Mouse (Mus musculus): Measurements from ENCODE around the gene Tmem30c. TPM values are rescaled to one million over a fixed set of nuclear protein-coding genes. Genes with fewer than 3 reads are reported as not detected.

Tmem30c gene
- total RNA-seq, 1 experiment from 2014 or later: not detected

DNA sequence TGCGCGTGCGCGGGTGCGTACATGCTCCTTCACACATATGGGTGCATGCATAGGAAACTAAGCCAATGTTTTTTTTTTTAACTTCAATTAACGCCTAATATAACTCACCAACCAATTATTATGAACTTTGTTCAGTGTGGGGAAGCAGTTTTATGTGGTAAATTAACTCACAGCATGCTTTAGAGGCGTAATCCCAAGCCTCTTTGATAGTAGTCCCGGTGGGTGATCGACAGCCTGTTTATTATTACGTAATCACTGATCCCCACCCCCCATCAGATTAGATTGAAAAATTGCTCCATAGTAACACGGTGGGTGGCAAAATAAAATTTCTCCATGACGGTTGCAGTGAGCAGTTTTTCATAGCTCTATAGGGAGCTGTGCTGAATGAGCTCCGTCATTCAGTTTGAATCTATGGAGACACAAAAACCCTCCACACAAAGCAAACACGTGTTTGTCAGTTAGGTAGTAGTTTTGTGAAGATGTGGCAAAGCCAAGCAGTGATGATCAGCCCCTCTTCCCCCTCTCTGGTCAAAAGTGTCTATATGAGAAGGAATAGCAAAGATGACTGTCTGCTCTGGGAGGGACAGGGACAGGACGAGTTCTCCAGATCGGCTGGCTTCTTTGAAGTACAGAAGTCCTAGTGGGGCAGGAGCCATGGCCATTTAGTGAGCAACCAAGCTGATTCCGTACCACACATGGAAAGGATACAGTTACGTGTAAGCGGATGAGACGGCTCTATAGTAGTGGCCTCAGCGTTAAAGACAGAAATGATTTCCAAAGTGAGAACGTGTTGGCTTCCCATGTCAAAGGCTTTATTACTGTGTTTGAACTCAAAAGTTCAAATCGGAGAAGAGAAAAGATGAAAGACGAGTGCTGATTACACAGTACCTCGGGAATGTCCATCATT lies 10.4 kb upstream of the Tmem30c start:
- no peak for ATAC-seq (ENCODE audit: extremely low read depth, insufficient number of reproducible peaks, low FRiP score, poor library complexity, severe bottlenecking)

DNA sequence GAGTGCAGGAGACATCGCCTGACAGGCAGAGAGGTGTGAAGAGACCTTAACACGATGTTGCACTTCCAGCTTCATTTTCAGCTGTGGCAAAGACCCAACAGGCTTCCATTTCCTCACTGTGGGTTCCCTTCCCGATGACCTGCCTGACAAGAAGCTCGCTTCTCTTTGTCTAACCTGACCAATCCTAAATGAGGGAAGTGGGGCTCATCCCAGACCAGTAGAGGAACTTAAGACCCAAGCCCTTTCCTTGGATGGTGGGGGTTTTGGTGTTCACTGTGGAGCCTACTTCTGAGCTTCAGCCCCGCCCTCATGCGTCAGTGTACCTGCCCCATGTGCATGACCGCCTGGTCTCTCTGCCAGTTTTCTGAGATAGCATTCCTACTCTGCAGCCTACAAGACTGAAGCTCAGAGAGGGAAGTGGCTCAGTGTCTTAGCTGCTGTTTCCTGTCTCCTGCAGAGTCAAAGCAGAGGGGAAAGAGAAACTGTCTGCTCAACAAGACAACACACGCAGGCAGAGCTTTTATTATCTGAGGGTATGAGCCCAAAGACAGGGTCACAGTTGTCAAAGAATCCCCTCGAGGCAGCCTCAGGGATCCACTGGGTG lies 8.9 kb upstream of the Tmem30c start:
- ATAC-seq (ENCODE audit: extremely low read depth, insufficient number of reproducible peaks, low FRiP score, poor library complexity, severe bottlenecking): no peak

DNA sequence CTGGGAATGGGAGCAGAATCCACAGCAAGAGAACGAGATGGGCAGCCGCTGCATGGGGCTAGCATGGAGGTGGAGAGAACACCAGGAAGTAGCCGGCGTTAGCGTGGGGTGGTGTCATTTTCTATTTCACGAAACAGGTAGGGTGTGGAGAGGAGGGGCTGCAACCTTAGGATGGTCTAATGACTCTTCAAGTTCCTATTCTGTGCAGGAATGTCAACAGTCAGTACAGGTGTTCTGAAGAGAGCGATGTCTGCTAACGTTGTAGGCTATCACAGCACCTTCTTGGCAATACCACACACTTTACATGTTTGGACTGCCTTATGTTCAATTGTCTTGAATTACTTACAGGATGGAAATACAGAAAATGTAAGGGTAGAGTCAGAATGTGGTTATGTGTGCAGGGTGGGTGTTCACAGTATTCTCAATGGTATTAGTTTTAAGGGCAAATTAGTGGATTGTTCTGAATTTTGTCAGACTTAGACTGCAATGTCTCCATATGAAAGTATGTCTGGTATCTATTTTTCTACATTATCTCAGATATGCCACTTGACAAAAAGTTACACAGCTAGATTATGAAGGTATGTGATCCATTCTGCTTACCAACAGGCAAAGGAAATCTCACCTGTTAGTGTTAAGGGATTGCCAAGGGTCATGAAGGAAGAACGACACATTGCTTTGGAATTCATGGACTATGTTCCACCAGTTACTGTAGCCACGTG lies 2.7 kb upstream of the Tmem30c start:
- no peak for ATAC-seq (ENCODE audit: extremely low read depth, insufficient number of reproducible peaks, low FRiP score, poor library complexity, severe bottlenecking)

DNA sequence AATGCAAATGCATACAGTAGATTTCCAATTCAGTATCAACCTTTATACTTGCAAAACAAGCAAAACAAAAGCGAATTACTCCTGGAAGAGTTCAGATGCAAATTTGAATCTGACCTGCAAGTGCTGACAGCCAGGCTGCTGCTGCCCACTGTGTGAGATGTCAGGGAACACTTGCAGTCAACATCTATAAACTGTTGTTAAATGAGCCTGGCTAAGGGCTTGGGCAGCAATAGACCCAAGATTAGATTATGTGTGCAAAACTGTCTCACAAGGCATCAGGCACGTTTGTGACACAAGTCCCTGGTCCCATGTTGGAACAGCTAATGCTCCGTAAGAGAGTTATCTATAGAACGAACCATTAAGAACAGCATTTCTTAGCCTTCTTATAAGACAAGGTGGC lies 369 bp downstream of the Tmem30c start:
- ATAC-seq (ENCODE audit: extremely low read depth, insufficient number of reproducible peaks, low FRiP score, poor library complexity, severe bottlenecking): no peak

DNA sequence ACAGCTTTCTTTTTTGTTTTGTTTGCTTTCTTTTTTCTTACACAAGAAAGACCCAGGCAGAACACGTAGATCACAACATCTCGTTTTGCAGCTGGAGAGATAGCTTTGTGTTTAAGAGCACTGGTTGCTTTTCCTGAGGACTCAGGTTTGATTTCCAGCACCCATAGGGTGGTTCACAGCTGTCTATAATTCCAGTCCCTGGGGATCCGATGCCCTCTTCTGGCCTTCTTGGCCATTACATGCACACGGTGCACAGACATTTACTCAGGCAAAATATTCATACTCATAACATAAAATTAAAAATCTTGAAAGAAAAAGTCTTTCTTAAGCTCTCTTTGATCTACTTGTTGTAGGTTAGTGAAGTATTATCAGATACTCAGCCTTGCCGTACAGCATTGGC lies 969 bp downstream of the Tmem30c start:
- no peak for ATAC-seq (ENCODE audit: extremely low read depth, insufficient number of reproducible peaks, low FRiP score, poor library complexity, severe bottlenecking)

DNA sequence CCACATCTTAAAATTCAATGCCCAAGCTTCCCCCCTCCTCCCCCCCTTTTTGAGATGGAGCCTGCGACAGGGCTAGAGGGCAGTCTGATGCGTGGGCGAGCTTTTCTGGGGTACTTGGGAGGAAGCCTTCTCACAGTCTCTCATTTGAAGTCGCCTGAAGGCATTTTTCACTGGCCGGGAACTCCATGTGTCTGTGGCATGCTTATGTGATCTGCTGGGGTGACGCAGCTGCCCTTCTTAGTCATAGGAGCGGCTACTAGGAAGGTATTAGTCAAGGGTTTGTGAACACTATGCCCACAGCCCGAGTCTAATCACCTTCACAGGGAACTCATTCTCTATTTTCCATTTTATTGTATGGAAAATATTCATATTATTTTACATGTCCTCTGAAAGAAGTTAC lies 11.2 kb downstream of the Tmem30c start:
- no peak for ATAC-seq (ENCODE audit: extremely low read depth, insufficient number of reproducible peaks, low FRiP score, poor library complexity, severe bottlenecking)

DNA sequence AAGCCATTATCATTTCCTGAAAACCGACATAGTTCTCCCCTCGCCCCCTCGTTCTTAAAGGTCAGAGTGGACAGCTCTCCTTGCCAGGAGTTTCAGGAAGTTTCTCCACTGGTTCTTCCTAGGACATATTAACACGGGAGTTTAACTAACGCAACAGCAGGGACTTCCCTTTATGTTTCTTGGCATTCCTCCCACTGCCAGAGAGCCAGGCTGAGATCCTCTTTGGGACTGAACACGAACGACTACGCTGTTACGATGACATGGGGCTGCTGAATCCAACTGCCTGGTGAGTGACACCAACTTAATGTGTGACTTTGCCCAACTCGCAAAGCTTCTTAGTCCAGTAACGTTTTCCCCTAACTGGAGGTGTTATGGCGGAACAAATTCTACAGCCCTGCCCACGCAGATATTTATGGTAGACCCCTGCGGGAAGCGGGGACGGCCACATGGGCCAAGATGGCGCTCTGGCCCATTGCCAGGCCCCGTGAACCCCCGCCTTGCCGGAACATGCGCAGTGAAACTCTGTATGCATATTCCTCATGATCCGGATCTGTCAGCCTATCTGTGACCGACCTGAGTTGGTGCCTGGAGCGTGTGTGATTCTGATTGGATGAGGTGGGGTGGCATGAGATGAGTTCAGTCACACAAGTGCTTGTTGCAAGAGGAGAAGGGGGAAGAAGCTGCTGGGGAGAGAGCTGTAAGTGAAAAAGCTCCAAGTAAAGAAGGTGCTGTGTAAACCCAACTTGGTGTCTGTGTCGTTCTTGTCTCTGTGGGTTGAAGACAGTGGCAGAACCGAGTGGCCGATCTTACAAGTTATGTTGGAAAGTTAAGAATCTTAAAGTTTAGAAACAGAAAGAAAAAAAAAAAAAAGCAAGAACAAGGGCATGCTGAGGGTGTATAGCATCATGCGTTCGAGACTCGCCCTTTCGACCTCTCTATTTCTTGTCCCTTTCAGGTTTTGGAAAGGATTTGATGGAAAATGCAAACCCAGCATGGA lies 12.1 kb downstream of the Tmem30c start:
- no peak for ATAC-seq (ENCODE audit: extremely low read depth, insufficient number of reproducible peaks, low FRiP score, poor library complexity, severe bottlenecking)

DNA sequence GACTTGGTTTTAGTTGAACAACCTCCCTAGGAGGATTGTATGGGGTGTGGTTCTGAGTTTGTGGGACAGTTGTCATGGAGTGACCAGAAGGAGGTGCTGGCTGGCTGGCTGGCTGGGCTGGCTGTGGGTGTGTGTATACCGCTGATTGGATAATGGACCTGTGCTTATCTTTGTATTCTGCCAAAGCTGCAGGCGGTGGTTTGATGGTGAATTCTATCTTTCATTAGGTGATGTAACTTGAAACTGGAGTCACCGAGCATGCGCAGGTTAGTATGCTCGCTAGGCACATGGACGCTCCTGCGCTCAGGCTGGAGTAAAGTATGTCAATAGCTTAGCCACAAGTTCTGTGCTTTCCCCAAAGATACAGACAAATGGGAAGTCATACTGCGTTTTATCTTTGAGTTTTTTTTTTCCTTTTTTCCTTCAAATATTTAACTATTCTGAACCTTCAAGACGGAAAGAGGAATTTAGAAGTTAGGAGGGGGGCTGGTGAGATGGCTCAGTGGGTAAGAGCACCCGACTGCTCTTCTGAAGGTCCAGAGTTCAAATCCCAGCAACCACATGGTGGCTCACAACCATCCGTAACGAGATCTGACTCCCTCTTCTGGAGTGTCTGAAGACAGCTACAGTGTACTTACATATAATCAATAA lies 13.6 kb downstream of the Tmem30c start:
- no peak for ATAC-seq (ENCODE audit: extremely low read depth, insufficient number of reproducible peaks, low FRiP score, poor library complexity, severe bottlenecking)

DNA sequence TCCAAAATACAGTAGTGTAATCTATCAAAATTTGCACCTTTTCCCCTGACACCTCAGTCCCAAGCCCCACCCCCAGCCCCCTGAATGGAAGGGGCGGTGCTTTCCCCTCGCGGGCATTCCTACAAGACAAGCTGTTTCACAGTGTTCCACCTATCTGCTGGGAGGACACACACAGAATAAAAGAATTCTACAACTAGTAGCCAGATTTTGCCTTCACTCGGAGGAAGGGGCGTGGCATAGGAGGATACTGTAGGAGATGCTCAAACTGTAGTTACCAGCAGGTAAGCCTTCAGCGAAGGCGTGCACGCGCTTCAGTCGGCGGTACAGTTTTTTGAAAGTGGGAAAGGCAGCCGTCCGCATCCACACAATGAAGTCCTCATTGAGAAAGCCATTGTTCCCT lies 22.9 kb downstream of the Tmem30c start:
- ATAC-seq (ENCODE audit: extremely low read depth, insufficient number of reproducible peaks, low FRiP score, poor library complexity, severe bottlenecking): no peak

DNA sequence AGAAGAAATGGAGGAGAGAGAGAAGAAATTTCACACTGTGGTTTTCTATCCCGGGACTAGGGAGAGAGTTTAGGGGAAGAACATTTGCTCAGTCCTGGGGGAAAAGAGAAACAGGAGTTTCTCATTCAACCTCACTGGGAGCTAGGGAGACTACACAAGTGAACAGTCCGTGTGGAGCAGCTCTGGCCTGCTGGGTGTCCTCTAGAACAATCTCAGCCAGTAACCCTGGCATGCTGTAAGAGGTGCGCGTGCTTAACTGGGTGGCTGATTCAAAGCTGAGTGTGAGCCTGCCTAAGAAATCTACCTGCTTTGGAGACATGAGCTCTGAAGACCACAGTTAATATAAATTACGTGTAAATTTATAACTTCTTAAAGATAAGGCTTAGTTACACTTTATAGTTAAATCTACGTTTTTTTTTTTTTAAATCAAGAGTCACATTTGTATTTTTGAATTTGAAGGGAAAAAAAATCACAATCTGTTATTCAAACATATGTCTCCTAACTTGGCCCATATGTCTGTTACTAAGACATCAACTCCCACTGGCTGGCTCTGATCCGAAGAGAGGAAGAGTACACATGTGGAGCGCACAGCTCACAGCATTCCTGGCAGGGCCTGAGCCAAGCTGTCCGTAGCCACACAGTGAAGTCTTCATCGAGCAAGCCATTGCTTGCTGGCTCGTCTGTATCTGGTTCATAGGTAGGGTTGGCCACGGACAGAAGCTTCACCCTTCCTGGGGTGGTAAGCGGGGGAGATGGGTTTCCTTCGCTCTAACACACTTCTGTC lies 24.4 kb downstream of the Tmem30c start:
- ATAC-seq (ENCODE audit: extremely low read depth, insufficient number of reproducible peaks, low FRiP score, poor library complexity, severe bottlenecking): no peak

DNA sequence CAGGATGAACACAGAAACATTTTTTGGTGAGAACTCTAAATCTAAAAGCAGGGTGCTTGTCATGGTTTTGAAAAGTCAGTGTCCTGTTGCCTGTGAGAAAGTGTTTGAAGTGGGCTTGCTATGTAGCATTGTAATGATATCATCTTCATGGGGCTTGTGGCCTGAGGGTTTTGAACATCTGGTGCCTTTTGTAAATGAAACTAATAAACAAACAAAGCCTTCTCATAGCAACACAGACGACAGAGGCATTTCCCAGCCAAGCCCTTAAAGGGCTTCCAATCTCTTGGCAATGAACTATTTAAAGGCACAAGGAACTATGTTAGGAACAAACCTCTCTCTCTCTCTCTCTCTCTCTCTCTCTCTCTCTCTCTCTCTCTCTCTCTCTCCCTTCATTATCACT lies 25.6 kb downstream of the Tmem30c start:
- ATAC-seq (ENCODE audit: extremely low read depth, insufficient number of reproducible peaks, low FRiP score, poor library complexity, severe bottlenecking): no peak

DNA sequence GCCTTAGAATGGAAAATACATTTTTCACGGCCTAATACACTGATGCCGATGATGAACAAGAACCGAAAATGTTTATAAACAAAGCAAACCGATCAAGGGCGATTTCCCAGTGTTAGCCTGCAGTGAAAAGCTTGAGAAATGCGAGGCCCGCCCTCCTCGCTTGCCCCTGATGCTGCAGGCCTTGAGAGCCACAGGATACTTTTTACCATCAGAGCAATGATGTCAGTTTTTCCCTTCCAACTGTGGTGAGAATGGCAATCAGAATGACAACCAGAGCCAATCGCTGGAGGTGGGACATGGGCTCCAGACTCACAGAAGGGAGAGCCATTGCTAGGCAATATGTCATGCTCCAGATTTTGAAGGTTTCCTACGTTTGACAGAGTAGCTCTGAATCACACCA lies 32.5 kb downstream of the Tmem30c start:
- no peak for ATAC-seq (ENCODE audit: extremely low read depth, insufficient number of reproducible peaks, low FRiP score, poor library complexity, severe bottlenecking)

DNA sequence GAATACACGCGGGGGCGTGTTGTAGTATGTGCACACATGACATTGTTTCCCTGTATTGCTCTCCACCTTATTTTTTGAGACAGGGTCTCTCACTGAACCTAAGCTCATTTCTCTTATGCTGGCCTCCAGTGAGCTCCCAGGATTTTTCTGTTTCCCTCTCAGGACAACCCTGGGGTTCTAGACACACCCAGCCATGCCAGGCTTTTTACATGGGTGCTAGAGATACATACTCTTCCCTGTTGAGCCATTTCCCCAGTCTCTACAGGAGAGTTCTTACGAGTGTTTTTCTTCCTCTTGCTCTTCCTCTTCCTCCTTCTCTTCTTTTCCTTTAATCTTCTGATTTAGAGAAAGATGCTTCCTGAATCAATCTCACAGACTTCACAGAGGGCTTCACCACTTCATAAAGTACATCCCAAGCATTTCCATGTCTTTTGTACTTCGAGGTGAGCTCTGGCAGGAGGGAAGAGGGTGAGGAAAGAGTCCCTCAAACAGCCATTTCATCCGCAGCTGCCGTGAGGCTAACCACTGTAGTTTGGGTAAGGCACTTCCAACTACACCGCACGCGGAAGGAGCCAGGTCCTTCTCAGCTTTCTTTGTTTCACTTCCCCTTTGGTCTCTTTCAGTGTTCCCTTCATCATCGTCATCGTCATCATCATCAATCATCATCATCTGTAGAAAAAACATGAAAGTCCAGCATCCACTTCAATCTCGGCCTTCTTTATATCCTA lies 33.1 kb downstream of the Tmem30c start:
- ATAC-seq (ENCODE audit: extremely low read depth, insufficient number of reproducible peaks, low FRiP score, poor library complexity, severe bottlenecking): peak; percentile 64

DNA sequence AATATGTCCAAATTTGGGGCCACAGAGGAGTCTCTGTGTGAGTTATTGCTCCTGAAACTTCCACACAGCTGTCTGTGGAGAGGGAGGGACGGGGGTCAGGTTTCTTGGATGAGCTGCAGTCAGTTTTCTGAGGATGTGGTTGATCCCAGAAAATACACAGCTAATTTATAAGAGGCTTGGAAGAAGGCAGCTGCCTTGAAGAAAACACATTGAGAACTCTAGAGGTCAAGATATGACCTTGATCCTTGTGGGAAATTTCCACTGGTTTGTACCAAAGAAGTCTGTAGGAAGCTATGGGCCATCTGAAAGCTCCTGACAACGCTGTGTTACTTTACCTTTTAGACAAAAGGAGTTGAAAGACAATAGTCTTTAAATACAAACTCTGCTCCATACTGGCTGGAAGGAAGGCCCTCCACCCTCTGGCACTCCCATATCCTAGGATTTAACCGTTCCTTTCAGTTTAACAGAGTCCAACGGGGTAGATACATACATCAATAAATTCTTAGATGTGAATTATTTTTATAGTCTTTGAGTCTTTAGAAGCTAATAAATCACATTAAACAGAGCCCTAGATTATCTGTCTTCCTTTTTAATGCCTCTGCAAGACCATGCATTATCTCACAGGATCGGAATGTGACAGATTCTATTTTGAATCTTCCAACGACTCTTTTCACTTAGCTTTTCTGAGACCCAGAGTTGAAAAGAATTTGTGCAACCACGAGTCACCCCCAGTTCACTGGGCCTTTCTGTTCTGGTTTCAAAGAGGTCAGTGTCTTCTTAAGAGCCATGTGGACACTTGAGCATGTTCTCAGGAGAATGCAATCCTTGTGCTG lies 40.9 kb downstream of the Tmem30c start:
- ATAC-seq (ENCODE audit: extremely low read depth, insufficient number of reproducible peaks, low FRiP score, poor library complexity, severe bottlenecking): no peak

DNA sequence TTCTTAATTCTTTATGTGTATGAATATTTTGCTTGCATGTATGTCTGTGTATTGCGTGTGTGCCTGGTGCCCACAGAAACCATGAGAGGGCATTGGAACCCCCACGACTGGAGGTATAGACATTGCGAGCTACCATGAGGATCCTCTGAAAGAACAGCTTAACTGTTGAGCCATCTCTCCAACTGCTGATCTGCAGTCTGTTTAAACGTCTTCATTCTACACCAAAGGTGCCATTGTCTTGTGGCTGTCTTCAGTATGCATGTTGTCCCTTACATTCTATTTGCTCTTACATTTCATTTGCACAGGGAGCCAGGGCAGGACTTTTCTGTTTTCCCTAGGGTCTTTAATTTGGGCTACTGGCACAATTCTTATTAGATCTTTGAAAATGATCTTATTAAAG lies 41.7 kb downstream of the Tmem30c start:
- ATAC-seq (ENCODE audit: extremely low read depth, insufficient number of reproducible peaks, low FRiP score, poor library complexity, severe bottlenecking): no peak

DNA sequence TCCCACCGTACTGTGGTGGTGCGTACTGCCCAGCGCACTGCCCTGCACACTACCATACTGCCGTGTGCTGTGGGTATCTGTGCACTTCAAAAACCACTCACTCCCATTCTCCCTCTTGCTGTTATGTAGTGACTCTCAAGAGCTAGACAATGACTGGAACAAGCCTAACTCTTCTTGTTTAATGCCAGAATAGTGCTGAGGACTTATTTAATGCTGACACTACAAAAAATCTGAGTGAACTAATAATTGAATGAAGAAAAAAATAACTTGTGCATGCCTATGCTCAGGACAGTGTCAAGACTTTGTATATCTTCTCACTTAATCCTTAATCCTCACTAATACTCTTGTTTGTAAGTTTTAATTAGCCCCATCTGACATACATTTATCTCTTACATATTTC lies 45.2 kb downstream of the Tmem30c start:
- no peak for ATAC-seq (ENCODE audit: extremely low read depth, insufficient number of reproducible peaks, low FRiP score, poor library complexity, severe bottlenecking)

Data from neutrophil, adult 5-6 weeks (primary cell).